ENCODE assay signal across 7 mouse cellular contexts in the genomic region with DNA sequence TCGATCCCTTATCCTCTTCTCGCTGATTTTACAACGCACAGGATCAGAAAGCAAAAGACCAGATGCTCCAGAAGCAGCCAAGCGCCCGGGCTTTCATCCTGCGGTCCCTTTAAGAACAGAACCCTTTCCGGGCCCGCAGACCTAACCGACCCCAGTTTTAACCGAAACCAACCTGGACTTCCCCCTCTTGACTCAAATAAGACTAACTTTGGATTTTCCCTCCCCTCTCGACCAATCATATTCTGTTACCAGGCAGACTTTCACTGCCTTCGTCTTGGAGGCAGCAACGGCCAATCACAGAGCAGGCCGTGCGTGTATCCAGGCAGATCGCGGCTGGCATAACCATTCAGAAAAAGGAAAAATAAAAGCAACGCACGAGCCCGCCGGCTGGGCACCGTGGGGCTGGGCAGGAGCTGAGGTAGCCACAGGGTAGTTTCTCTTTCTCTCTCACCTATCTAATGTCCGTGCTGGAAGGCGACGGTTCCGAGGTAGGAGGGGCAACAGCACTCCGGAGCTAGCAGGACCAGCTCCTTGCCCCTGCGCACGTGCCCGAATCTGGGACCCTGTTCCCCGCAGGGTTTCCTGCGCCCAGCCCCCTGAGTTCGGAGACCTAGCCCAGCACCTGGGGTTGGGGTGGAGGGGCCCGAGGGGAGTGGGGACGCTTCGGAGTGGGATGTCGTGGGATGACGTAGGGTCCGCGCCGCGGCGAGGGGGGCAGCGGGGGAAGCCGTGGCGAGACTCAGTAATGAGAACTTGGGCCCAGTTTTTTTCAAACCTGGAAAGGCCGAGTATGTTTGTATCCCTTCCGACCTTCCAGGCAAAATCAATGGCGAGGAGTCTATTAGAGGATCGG. TPM values are rescaled to one million over a fixed set of nuclear protein-coding genes. Genes with fewer than 3 reads are reported as not detected.
DNase-seq lines count a peak whose midpoint lies in the region; ATAC-seq and TF ChIP-seq lines count a peak whose summit lies in the region.

A gene (plus strand): TSS at position 312 of the 853 bp plus-strand sequence.

- peak within 1 kb of the TSS; percentile 83 for H3K4me3 ChIP-seq in embryonic facial prominence, embryonic 10.5 days
- peak within 1 kb of the TSS; percentile 83 for H3K4me3 ChIP-seq in intestine, postnatal 0 days (ENCODE audit: low read depth, low read length)
- H3K4me3 ChIP-seq in midbrain, embryonic 12.5 days, result peak within 1 kb of the TSS; percentile 67
- peak within 1 kb of the TSS; percentile 79 for H3K4me3 ChIP-seq in small intestine, adult 2 months (ENCODE audit: low read depth, low read length)

- DNase-seq in adrenal gland, postnatal 10 days, result peak; percentile 93
- DNase-seq in embryonic facial prominence, embryonic 10.5 days (ENCODE audit: low spot score), result peak; percentile 93
- DNase-seq in gonadal fat pad, adult 2 months (ENCODE audit: low read depth), result peak; percentile 96
- DNase-seq in left cerebral cortex, postnatal 4 days, result peak; percentile 88

- H3K9ac ChIP-seq in intestine, postnatal 0 days (ENCODE audit: low read depth, low read length), result peak within 1 kb of the TSS; percentile 80
- peak within 1 kb of the TSS; percentile 69 for H3K9ac ChIP-seq in midbrain, embryonic 12.5 days (replicated peaks)

- TF ChIP-seq CTCF in intestine, postnatal 0 days (IDR thresholded peaks at IDR 0.05; ENCODE audit: low read depth), result peak; percentile 20; the same call in 1 of the 2 replicates
- TF ChIP-seq CTCF in small intestine, adult 2 months (IDR thresholded peaks at IDR 0.05; ENCODE audit: extremely low read depth, insufficient read length, insufficient replicate concordance, low read depth, low read length), result no peak

- no peaks in the 10 kb centered on the region for H3K9me3 ChIP-seq in embryonic facial prominence, embryonic 10.5 days
- no peaks in the 10 kb centered on the region for H3K9me3 ChIP-seq in intestine, postnatal 0 days (ENCODE audit: control insufficient read depth)
- H3K9me3 ChIP-seq in midbrain, embryonic 12.5 days, result no peaks in the 10 kb centered on the region

- peaks cover 40% of the 10 kb centered on the region for H3K36me3 ChIP-seq in embryonic facial prominence, embryonic 10.5 days (replicated peaks)
- H3K36me3 ChIP-seq in intestine, postnatal 0 days (ENCODE audit: control insufficient read depth, insufficient read depth), result peaks cover 29% of the 10 kb centered on the region
- peaks cover 34% of the 10 kb centered on the region for H3K36me3 ChIP-seq in midbrain, embryonic 12.5 days
- peaks cover 29% of the 10 kb centered on the region for H3K36me3 ChIP-seq in small intestine, adult 2 months (ENCODE audit: control insufficient read depth, insufficient read depth, low read length)

- no peak; the same call in 1 of the 2 replicates for TF ChIP-seq POLR2A in small intestine, adult 2 months (IDR thresholded peaks at IDR 0.05; ENCODE audit: low read depth, low read length)

- peak within 1 kb of the TSS; percentile 97 for H3K27ac ChIP-seq in embryonic facial prominence, embryonic 10.5 days (replicated peaks)
- H3K27ac ChIP-seq in intestine, postnatal 0 days (ENCODE audit: low read depth, low read length), result peak within 1 kb of the TSS; percentile 83
- peak within 1 kb of the TSS; percentile 91 for H3K27ac ChIP-seq in midbrain, embryonic 12.5 days (replicated peaks)
- peak within 1 kb of the TSS; percentile 84 for H3K27ac ChIP-seq in small intestine, adult 2 months (ENCODE audit: insufficient read depth, low read depth, low read length)

- peak within 1 kb of the TSS; percentile 85 for H3K4me2 ChIP-seq in intestine, postnatal 0 days (replicated peaks; ENCODE audit: low read depth)
- peak within 1 kb of the TSS; percentile 69 for H3K4me2 ChIP-seq in midbrain, embryonic 12.5 days (replicated peaks)

- peaks cover 22% of the 10 kb centered on the region for H3K4me1 ChIP-seq in embryonic facial prominence, embryonic 10.5 days
- no peaks in the 10 kb centered on the region for H3K4me1 ChIP-seq in intestine, postnatal 0 days (replicated peaks; ENCODE audit: control insufficient read depth, insufficient read depth, low read length)
- H3K4me1 ChIP-seq in midbrain, embryonic 12.5 days, result peaks cover 15% of the 10 kb centered on the region
- peaks cover 5% of the 10 kb centered on the region; the same call in 1 of the 2 replicates for H3K4me1 ChIP-seq in small intestine, adult 2 months (ENCODE audit: control insufficient read depth, insufficient read depth, insufficient read length, low read length)

- peak; percentile 97 for ATAC-seq in intestine, postnatal 0 days
- peak; percentile 96 for ATAC-seq in midbrain, embryonic 12.5 days (ENCODE audit: low FRiP score, low read depth)

- H3K27me3 ChIP-seq in embryonic facial prominence, embryonic 10.5 days (replicated peaks; ENCODE audit: low read depth, poor library complexity, severe bottlenecking), result no peaks in the 10 kb centered on the region
- H3K27me3 ChIP-seq in intestine, postnatal 0 days (replicated peaks; ENCODE audit: control insufficient read depth, insufficient read depth, low read length), result no peaks in the 10 kb centered on the region
- H3K27me3 ChIP-seq in midbrain, embryonic 12.5 days, result 0 out of 2 replicates have a peak, but pooled peaks cover 2% of the 10 kb centered on the region
- H3K27me3 ChIP-seq in small intestine, adult 2 months (ENCODE audit: control insufficient read depth, insufficient read depth, low read length), result no peaks in the 10 kb centered on the region

- intact Hi-C loops in left cerebral cortex, postnatal 4 days (cut with DNase I), result no loop called here

- WGBS in embryonic facial prominence, embryonic 10.5 days, result under 1% methylated on average over 50 of the region's 50 CpGs
- WGBS in intestine, postnatal 0 days, result 1% methylated on average over 50 of the region's 50 CpGs
- under 1% methylated on average over 50 of the region's 50 CpGs for WGBS in midbrain, embryonic 12.5 days
- under 1% methylated on average over 50 of the region's 50 CpGs for WGBS in small intestine, adult 2 months

RNA-seq across cellular contexts. Expression of the gene that starts here (rescaled TPM):
- total RNA-seq in adrenal gland, postnatal 10 days (2021), result 10 to 100 TPM; 20.2 to 31.4 TPM
- 6.9 and 7.0 TPM in 2 replicates for polyA plus RNA-seq in embryonic facial prominence, embryonic 10.5 days (2016; fragmentation: Nextera tagmentation; extraction: Ambion mirVana)
- polyA plus RNA-seq in gonadal fat pad, adult 2 months (2012; rRNA removed), result 12.5 and 15.4 TPM in 2 replicates
- polyA plus RNA-seq in intestine, postnatal 0 days (2015; fragmentation: Nextera tagmentation; extraction: Ambion mirVana), result 2.6 and 3.9 TPM in 2 replicates
- 10 to 100 TPM; 19.6 to 27.6 TPM for total RNA-seq in left cerebral cortex, postnatal 4 days (2021)
- polyA plus RNA-seq in midbrain, embryonic 12.5 days (2016; fragmentation: Nextera tagmentation; extraction: Ambion mirVana), result 6.6 and 8.4 TPM in 2 replicates
- polyA plus RNA-seq in small intestine, adult 2 months (2012; rRNA removed), result 5.5 and 5.7 TPM in 2 replicates

Comparison
In these comparisons a context has a peak if more than half of its experiments do, and no peak if none do; other contexts are left out.
1. Peak in every context shown above with its lines: DNase-seq, ATAC-seq, H3K4me3 ChIP-seq and H3K27ac ChIP-seq.